Mouse (Mus musculus) kidney, postnatal 0 days (tissue): ENCODE results near the gene Dzank1. TPM values are rescaled to one million over a fixed set of nuclear protein-coding genes. Genes with fewer than 3 reads are reported as not detected.
A peak's percentile ranks its signal among the peaks of the same experiment; 100 is the strongest.

Experiments used
- ATAC-seq: fragments of 200-750 bp; cut with Nextera tagmentation; replicated peaks from 2 replicates; pipeline ENCODE4 v1.8.0; 2017; ENCODE audit warnings: low read depth, moderate number of reproducible peaks, moderate TSS enrichment, moderate library complexity; ENCODE audit not compliant: low FRiP score
- DNase-seq: peaks from one replicate; pipeline ENCODE4 v3.0.0-alpha.2; 2016; ENCODE audit warnings: low spot score
- H3K27ac ChIP-seq: fragments of 300-500 bp; sonication (generic); 2 replicates; pipeline ENCODE4 v1.5.1; 2014; ENCODE audit warnings: mild to moderate bottlenecking
- H3K27me3 ChIP-seq: fragments of 300-500 bp; sonication (generic); 2 replicates; pipeline ENCODE4 v1.6.1; 2014; ENCODE audit warnings: low read length, mixed read lengths; ENCODE audit not compliant: insufficient read depth
- H3K36me3 ChIP-seq: fragments of 300-500 bp; sonication (generic); 2 replicates; pipeline ENCODE4 v1.6.1; 2014; ENCODE audit warnings: low read length, mixed read lengths; ENCODE audit not compliant: insufficient read depth
- H3K4me1 ChIP-seq: fragments of 300-500 bp; sonication (generic); replicated peaks from 2 replicates; pipeline ENCODE4 v1.6.1; 2014; ENCODE audit warnings: antibody characterized with exemption, low read length, mixed read lengths; ENCODE audit not compliant: insufficient read depth
- H3K4me2 ChIP-seq: fragments of 300-500 bp; sonication (generic); 2 replicates; pipeline ENCODE4 v1.6.1; 2014; ENCODE audit warnings: mild to moderate bottlenecking, low read length, moderate library complexity, mixed read lengths
- H3K4me3 ChIP-seq: fragments of 300-500 bp; sonication (generic); replicated peaks from 2 replicates; pipeline ENCODE4 v1.5.1; 2014; ENCODE audit warnings: low read depth, low read length
- H3K9ac ChIP-seq: fragments of 300-500 bp; sonication (generic); 2 replicates; pipeline ENCODE4 v1.6.1; 2014; ENCODE audit warnings: low read depth, low read length
- H3K9me3 ChIP-seq: fragments of 300-500 bp; sonication (generic); replicated peaks from 2 replicates; pipeline ENCODE4 v1.6.1; 2016; ENCODE audit warnings: low read length, inconsistent platforms, mixed read lengths
- CTCF ChIP-seq: IDR thresholded peaks from 2 replicates; pipeline ENCODE4 v1.5.1; 2016; ENCODE audit warnings: antibody characterized with exemption, low read depth, mild to moderate bottlenecking, moderate library complexity
- WGBS: fragments of 180-500 bp; shearing (Covaris S2); extraction: QIAGEN DNeasy Blood & Tissue Kit; methylation state at CpG from one replicate; pipeline ENCODE4 v1.1.7; 2014; 5-methylcytosine and 5-hydroxymethylcytosine counted together
- polyA plus RNA-seq: library from polyadenylated mRNA; unstranded; fragments of >200 nt; fragmentation: Nextera tagmentation; extraction: Ambion mirVana; gene quantifications from 2 replicates; pipeline ENCODE4 v1.2.1, GENCODE M21; 2015

Dzank1 gene
- polyA plus RNA-seq, 1 experiment from 2014 or later, result 1.7 TPM

- TF ChIP-seq CTCF, result no peak
- Histone ChIP-seq H3K27me3 (no peaks in the 10 kb centered on the region), H3K9me3 (no peaks in the 10 kb centered on the region), H3K4me1 (no peaks in the 10 kb centered on the region), H3K36me3 (no peaks in the 10 kb centered on the region), H3K9ac (no peak overlapping the region), H3K27ac (no peak overlapping the region), H3K4me2 (no peak overlapping the region), H3K4me3 (no peak overlapping the region)
- DNase-seq, result no peak
- WGBS, result 59% methylated on average over 5 of the region's 5 CpGs
- no peak for ATAC-seq
These were observed 99.4 kb downstream of the Dzank1 start for GRCm38 (mm10) chr2:144427852-144428251.

- no peak for ATAC-seq
- no peak overlapping the region for H3K4me3 ChIP-seq
- no peaks in the 10 kb centered on the region for H3K27me3 ChIP-seq
- WGBS, result 25% methylated on average over 1 of the region's 1 CpGs
- H3K9me3 ChIP-seq, result no peaks in the 10 kb centered on the region
- no peak overlapping the region for H3K4me2 ChIP-seq
- no peak overlapping the region for H3K9ac ChIP-seq
- H3K36me3 ChIP-seq, result no peaks in the 10 kb centered on the region
- TF ChIP-seq CTCF, result no peak
- DNase-seq, result peak; percentile 7
- H3K4me1 ChIP-seq, result no peaks in the 10 kb centered on the region
- no peak overlapping the region for H3K27ac ChIP-seq
These were observed 101.5 kb downstream of the Dzank1 start for GRCm38 (mm10) chr2:144425761-144426160.

GRCm38 (mm10) chr2:144422094-144422675 is 105.0 kb downstream of the Dzank1 start:
- H3K4me1 ChIP-seq, result no peaks in the 10 kb centered on the region
- no peaks in the 10 kb centered on the region for H3K9me3 ChIP-seq
- H3K4me2 ChIP-seq, result no peak overlapping the region
- TF ChIP-seq CTCF, result no peak
- ATAC-seq, result no peak
- WGBS, result 55% methylated on average over 10 of the region's 10 CpGs
- no peak overlapping the region for H3K4me3 ChIP-seq
- H3K27me3 ChIP-seq, result no peaks in the 10 kb centered on the region
- H3K27ac ChIP-seq, result no peak overlapping the region
- DNase-seq, result peak; percentile 9
- no peak overlapping the region for H3K9ac ChIP-seq
- H3K36me3 ChIP-seq, result no peaks in the 10 kb centered on the region

Other genes starting within 250 kb of the Dzank1 start
- 1.2 and 1.8 TPM in 2 replicates for gene Ovol2, start 195.3 kb downstream of the Dzank1 start, polyA plus RNA-seq
- 36.5 and 37.5 TPM in 2 replicates for gene Kat14, start 158.4 kb downstream of the Dzank1 start, polyA plus RNA-seq
- 3.2 and 3.3 TPM in 2 replicates for gene Pet117, start 158.4 kb downstream of the Dzank1 start, polyA plus RNA-seq
- 18.9 and 19.6 TPM in 2 replicates for gene Polr3f, start 304 bp upstream of the Dzank1 start, polyA plus RNA-seq
- 92.7 and 94.1 TPM in 2 replicates for gene Rbbp9, start 23.5 kb upstream of the Dzank1 start, polyA plus RNA-seq
- gene Sec23b, start 28.8 kb upstream of the Dzank1 start, polyA plus RNA-seq, result 118 and 128 TPM in 2 replicates
- gene Smim26, start 66.6 kb upstream of the Dzank1 start, polyA plus RNA-seq, result 69.5 and 90.6 TPM in 2 replicates
- 55.3 and 59.9 TPM in 2 replicates for gene Dtd1, start 72.5 kb upstream of the Dzank1 start, polyA plus RNA-seq